Mouse (Mus musculus) embryo, embryonic 10 days (tissue): ENCODE results near the gene 1700021F05Rik.
A peak's percentile ranks its signal among the peaks of the same experiment; 100 is the strongest.
"Not testable (repeated sequence)": the region's sequence is repeated elsewhere in the genome, so short reads cannot be mapped to it uniquely, and the experiment has no call there.

Experiments
- DNase-seq: peaks from one replicate; pipeline ENCODE4 v3.0.0-alpha.2; 2015; ENCODE audit warnings: low spot score

The 1700021F05Rik gene

GRCm38 (mm10) chr10:43538831-43539230 lies 2.0 kb downstream of the 1700021F05Rik start:
- no peak for DNase-seq

- no peak for DNase-seq
Observed at GRCm38 (mm10) chr10:43537652-43538051, 3.1 kb downstream of the 1700021F05Rik start.

- no peak for DNase-seq
Observed at GRCm38 (mm10) chr10:43534382-43534781, 6.4 kb downstream of the 1700021F05Rik start.

GRCm38 (mm10) chr10:43527283-43528269 lies 13.2 kb downstream of the 1700021F05Rik start:
- DNase-seq: peak; percentile 41

- not testable (repeated sequence) for DNase-seq
Observed at GRCm38 (mm10) chr10:43523931-43524330, 16.9 kb downstream of the 1700021F05Rik start, which contains the start of gene Gm9803. Gene Gm9803 (plus strand): TSS chr10:43524084.

GRCm38 (mm10) chr10:43519977-43520376 lies 20.8 kb downstream of the 1700021F05Rik start:
- DNase-seq: no peak

GRCm38 (mm10) chr10:43518368-43518767 lies 22.4 kb downstream of the 1700021F05Rik start:
- no peak for DNase-seq

- DNase-seq: no peak
Observed at GRCm38 (mm10) chr10:43517836-43518235, 23.0 kb downstream of the 1700021F05Rik start.

GRCm38 (mm10) chr10:43516992-43517660 lies 23.7 kb downstream of the 1700021F05Rik start:
- no peak for DNase-seq

- DNase-seq: no peak
Observed at GRCm38 (mm10) chr10:43512976-43513375, 27.8 kb downstream of the 1700021F05Rik start.

GRCm38 (mm10) chr10:43509228-43509627 lies 31.6 kb downstream of the 1700021F05Rik start:
- DNase-seq: no peak

- DNase-seq: no peak
Observed at GRCm38 (mm10) chr10:43507051-43507450, 33.7 kb downstream of the 1700021F05Rik start.

GRCm38 (mm10) chr10:43504291-43504690 lies 36.5 kb downstream of the 1700021F05Rik start:
- DNase-seq: no peak

- no peak for DNase-seq
Observed at GRCm38 (mm10) chr10:43502599-43502998, 38.2 kb downstream of the 1700021F05Rik start.

- DNase-seq: no peak
Observed at GRCm38 (mm10) chr10:43490846-43491245, 49.9 kb downstream of the 1700021F05Rik start.

- no peak for DNase-seq
Observed at GRCm38 (mm10) chr10:43490034-43490433, 50.8 kb downstream of the 1700021F05Rik start.

GRCm38 (mm10) chr10:43489550-43489949 lies 51.2 kb downstream of the 1700021F05Rik start:
- peak; percentile 56 for DNase-seq

GRCm38 (mm10) chr10:43489139-43489538 lies 51.7 kb downstream of the 1700021F05Rik start:
- no peak for DNase-seq

- DNase-seq: no peak
Observed at GRCm38 (mm10) chr10:43488258-43488657, 52.5 kb downstream of the 1700021F05Rik start.

GRCm38 (mm10) chr10:43487441-43488010 lies 53.3 kb downstream of the 1700021F05Rik start:
- no peak for DNase-seq

- no peak for DNase-seq
Observed at GRCm38 (mm10) chr10:43485751-43486268, 55.0 kb downstream of the 1700021F05Rik start.

GRCm38 (mm10) chr10:43483426-43483995 lies 57.3 kb downstream of the 1700021F05Rik start:
- peak; percentile 43 for DNase-seq
